Mouse (Mus musculus): Measurements from ENCODE around the gene Poln. TPM values are rescaled to one million over a fixed set of nuclear protein-coding genes. Genes with fewer than 3 reads are reported as not detected.

Gene Poln
- polyA plus RNA-seq, 1 experiment from 2014 or later = 0.89 TPM

DNA sequence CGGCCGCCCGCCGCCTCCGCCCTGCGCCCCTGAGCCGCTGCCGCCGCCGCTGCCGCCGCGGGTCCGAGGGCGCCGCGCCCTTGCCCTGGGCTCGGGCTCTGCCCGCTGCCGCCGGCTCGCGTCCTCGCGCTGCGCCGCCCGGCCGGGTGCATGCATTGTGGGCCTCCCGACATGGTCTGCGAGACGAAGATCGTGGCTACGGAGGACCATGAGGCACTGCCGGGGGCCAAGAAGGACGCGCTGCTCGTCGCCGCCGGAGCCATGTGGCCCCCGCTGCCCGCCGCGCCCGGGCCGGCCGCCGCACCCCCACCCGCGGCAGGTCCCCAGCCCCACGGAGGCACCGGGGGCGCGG is 172.6 kb downstream of the Poln start:
- peak overlapping the region; percentile 77 for H3K4me2 ChIP-seq (ENCODE audit: low read length)
- H3K4me1 ChIP-seq (ENCODE audit: control insufficient read depth, insufficient read depth, low read length) = peaks cover 23% of the 10 kb centered on the region
- 0% methylated on average over 32 of the region's 55 CpGs for WGBS
- no peaks in the 10 kb centered on the region for H3K9me3 ChIP-seq (replicated peaks; ENCODE audit: control insufficient read depth, low read length)
- ATAC-seq (no peak), DNase-seq (ENCODE audit: low spot score) (no peak)
- H3K27ac ChIP-seq (ENCODE audit: low read depth, low read length) = peak overlapping the region; percentile 97
- no peaks in the 10 kb centered on the region for H3K27me3 ChIP-seq (replicated peaks; ENCODE audit: control insufficient read depth, insufficient read depth, low read length)
- H3K36me3 ChIP-seq (ENCODE audit: control insufficient read depth, insufficient read depth, low read length) = peaks cover 18% of the 10 kb centered on the region
- H3K9ac ChIP-seq (ENCODE audit: low read length) = peak overlapping the region; percentile 84
- H3K4me3 ChIP-seq (ENCODE audit: low read depth, low read length) = peak overlapping the region; percentile 82

DNA sequence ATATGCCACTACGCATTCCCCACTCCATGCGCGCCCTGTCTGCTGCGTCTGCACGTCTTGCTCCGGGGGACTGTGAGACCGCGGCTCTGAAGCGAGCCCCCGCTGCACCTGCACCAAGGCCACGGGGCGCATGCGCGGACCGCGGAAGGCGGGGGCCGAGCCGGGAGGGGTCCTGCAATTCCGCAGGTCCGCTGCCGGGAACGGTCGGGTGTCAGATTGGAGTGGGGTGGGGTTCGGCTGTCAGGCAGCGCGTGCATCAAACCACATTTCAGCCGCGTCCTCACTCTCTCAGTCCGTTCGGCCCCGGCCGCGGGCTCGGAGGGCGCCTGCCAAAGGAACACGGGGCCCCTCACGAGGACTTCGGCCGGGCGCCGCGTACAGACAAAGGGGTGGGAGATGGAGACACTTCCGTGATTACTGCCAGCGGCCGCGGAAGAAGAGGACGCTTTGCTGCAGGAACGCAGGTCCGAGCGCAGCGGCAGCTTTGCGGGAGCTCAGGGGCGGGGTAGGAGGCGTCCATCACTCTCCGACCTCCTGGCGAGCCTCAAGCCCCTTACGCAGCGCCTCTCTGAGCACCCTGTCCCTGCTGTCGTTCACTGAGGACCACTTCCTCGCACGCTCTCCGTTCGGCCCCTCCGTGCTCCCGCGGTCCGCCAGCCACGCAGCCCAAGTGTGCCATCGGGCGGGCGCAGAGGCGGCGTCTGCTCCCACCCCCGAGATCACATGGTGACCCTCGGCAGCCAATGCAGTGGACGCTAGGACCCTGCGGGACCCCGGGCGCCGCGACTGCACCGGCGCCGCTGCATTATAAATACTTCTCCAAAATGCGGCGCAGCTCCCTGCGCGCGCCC is 173.2 kb downstream of the Poln start, which contains the start of gene Nat8l:
Gene Nat8l (plus strand): TSS at position 142 of the 851 bp plus-strand sequence.
- Histone ChIP-seq H3K9me3 (replicated peaks; ENCODE audit: control insufficient read depth, low read length) (no peaks in the 10 kb centered on the region), H3K4me3 (ENCODE audit: low read depth, low read length) (peak within 1 kb of the TSS; percentile 82), H3K9ac (ENCODE audit: low read length) (peak within 1 kb of the TSS; percentile 84), H3K27ac (ENCODE audit: low read depth, low read length) (peak within 1 kb of the TSS; percentile 97), H3K4me1 (ENCODE audit: control insufficient read depth, insufficient read depth, low read length) (peaks cover 23% of the 10 kb centered on the region), H3K36me3 (ENCODE audit: control insufficient read depth, insufficient read depth, low read length) (peaks cover 12% of the 10 kb centered on the region), H3K4me2 (ENCODE audit: low read length) (peak within 1 kb of the TSS; percentile 77), H3K27me3 (replicated peaks; ENCODE audit: control insufficient read depth, insufficient read depth, low read length) (no peaks in the 10 kb centered on the region)
- peak; percentile 85 for ATAC-seq
- DNase-seq (ENCODE audit: low spot score) = peak; percentile 94
- under 1% methylated on average over 82 of the region's 90 CpGs for WGBS

DNA sequence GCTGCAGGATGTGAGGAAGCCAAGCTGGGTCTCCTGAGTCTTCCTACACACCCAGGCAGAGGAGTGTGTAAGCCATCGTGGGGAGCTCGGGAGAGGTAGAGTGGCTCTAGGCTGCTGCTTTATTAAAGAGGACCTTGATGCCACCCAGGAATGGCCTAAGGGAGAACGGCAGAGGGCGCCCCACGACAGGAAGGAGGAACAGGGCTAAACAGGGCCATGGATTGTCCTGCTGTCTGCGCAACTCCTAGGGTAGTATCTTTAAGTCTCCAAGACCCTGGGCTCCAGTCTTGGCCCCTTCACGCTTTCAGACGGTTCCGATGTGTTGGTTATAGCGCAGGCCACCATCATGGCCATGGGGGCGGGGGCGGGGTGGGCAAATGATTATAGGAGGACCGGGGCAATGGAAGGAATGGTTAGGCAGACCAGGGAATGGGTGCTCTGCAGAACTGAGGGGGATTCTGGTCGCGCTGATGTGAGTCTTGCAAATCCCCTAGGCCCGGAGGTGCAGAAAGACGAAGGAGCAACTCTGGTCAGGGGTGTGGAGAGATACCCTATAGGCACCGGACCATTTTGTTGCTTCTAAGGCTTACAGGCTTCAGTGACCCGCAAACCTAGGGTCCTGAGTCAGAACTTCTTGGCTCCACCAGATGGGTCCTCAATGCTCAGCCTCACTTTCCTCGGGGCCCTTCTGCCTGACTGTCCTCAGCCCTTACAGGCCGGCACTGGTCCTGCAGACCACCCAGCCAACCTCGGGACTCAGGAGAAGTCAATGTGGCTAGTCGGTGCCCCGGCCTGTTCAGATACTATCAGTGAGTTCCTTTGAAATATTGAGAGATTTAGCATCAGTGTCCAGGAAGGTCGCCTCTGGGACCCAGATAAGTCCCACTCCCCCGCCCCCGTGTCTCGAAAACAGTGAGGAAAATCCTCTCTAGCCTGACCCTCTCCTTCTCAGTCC is 174.3 kb downstream of the Poln start:
- Histone ChIP-seq H3K36me3 (ENCODE audit: control insufficient read depth, insufficient read depth, low read length) (peaks cover under 1% of the 10 kb centered on the region; the same call in 1 of the 2 replicates), H3K27me3 (replicated peaks; ENCODE audit: control insufficient read depth, insufficient read depth, low read length) (no peaks in the 10 kb centered on the region), H3K9me3 (replicated peaks; ENCODE audit: control insufficient read depth, low read length) (no peaks in the 10 kb centered on the region), H3K9ac (ENCODE audit: low read length) (peak overlapping the region; percentile 84), H3K27ac (ENCODE audit: low read depth, low read length) (peak overlapping the region; percentile 97), H3K4me3 (ENCODE audit: low read depth, low read length) (peak overlapping the region; percentile 82), H3K4me1 (ENCODE audit: control insufficient read depth, insufficient read depth, low read length) (peaks cover 23% of the 10 kb centered on the region), H3K4me2 (ENCODE audit: low read length) (peak overlapping the region; percentile 77)
- ATAC-seq = peak; percentile 2; the same call in 1 of the 2 replicates
- 37% methylated on average over 28 of the region's 28 CpGs for WGBS
- DNase-seq (ENCODE audit: low spot score) = peak; percentile 59

DNA sequence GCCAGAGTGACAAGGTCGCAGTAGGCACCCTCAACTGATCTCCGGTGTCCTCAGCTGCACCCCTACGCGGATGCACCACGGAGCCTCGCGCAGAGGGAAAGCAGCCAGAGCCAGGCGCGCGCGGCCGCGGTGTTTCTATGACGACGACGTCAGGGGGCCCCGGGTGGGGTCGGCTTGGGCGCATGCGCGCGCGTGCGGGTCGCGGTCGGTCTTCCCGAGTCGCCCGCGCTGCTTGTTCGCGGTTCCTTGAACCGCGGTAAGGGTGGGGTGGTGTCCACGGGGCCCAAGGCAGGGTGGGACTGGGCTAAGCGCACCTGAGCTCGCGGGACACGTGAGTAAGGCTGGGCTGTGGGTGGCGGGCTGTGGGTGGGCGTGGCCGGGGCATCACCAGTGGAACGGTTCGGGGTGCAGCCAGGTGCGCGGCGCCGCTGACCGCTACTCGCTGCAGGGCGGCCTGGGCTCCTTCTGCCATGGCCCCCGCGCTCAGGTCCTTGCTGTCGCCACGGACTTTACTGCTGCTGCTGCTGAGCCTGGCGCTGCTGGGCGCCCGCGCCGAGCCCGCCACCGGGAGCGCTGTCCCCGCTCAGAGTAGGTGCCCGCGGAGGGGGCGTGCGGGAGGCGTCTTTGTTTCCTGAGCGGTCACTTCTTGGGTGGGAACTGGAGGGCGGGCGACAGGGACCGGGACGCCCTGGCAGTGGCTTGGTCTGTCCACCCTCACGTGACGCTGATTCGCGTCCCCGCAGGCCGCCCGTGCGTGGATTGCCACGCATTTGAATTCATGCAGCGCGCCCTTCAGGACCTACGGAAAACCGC is 185.7 kb downstream of the Poln start, which contains the start of gene Gm1673:
Gene Gm1673 (plus strand): TSS at position 125 of the 813 bp plus-strand sequence.
- under 1% methylated on average over 80 of the region's 88 CpGs for WGBS
- Histone ChIP-seq H3K4me3 (ENCODE audit: low read depth, low read length) (peak within 1 kb of the TSS; percentile 94), H3K9ac (ENCODE audit: low read length) (peak within 1 kb of the TSS; percentile 90), H3K27ac (ENCODE audit: low read depth, low read length) (peak within 1 kb of the TSS; percentile 87), H3K4me1 (ENCODE audit: control insufficient read depth, insufficient read depth, low read length) (peaks cover 9% of the 10 kb centered on the region), H3K9me3 (replicated peaks; ENCODE audit: control insufficient read depth, low read length) (no peaks in the 10 kb centered on the region), H3K36me3 (ENCODE audit: control insufficient read depth, insufficient read depth, low read length) (peaks cover 10% of the 10 kb centered on the region; the same call in 1 of the 2 replicates), H3K4me2 (ENCODE audit: low read length) (peak within 1 kb of the TSS; percentile 77), H3K27me3 (replicated peaks; ENCODE audit: control insufficient read depth, insufficient read depth, low read length) (no peaks in the 10 kb centered on the region)
- DNase-seq (ENCODE audit: low spot score) = peak; percentile 95
- ATAC-seq = peak; percentile 92

DNA sequence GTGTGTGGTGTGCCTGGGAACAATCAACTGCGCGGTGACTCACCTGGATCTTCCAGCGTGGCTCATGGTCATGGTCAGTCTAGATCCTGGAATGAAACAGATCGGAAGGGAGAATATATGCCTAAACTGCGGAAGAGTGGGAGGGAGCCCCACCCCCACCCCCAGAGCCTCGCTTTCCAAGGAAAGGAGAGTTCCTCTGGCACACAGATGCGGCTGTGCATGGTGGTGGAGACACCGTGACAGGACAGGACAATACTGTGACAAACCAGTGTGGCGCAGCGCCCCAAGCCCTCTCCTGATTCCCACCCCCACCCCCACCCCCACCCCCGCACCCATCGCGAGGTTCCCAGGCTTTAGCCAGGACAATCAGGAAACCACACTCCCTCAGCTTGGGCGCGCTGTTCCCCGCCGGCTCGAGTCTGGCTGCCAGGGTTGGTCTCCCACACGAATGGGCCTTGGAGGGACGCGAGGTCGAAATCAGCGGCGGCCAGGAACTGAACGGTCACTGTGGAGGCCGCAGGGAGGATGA is 186.5 kb downstream of the Poln start:
- WGBS = 4% methylated on average over 26 of the region's 26 CpGs
- Histone ChIP-seq H3K36me3 (ENCODE audit: control insufficient read depth, insufficient read depth, low read length) (peaks cover 10% of the 10 kb centered on the region; the same call in 1 of the 2 replicates), H3K4me1 (ENCODE audit: control insufficient read depth, insufficient read depth, low read length) (peaks cover 9% of the 10 kb centered on the region), H3K9ac (ENCODE audit: low read length) (peak overlapping the region; percentile 90), H3K27ac (ENCODE audit: low read depth, low read length) (peak overlapping the region; percentile 87), H3K9me3 (replicated peaks; ENCODE audit: control insufficient read depth, low read length) (no peaks in the 10 kb centered on the region), H3K4me3 (ENCODE audit: low read depth, low read length) (peak overlapping the region; percentile 94), H3K27me3 (replicated peaks; ENCODE audit: control insufficient read depth, insufficient read depth, low read length) (no peaks in the 10 kb centered on the region), H3K4me2 (ENCODE audit: low read length) (peak overlapping the region; percentile 77)
- ATAC-seq (peak; percentile 65), DNase-seq (ENCODE audit: low spot score) (no peak)

DNA sequence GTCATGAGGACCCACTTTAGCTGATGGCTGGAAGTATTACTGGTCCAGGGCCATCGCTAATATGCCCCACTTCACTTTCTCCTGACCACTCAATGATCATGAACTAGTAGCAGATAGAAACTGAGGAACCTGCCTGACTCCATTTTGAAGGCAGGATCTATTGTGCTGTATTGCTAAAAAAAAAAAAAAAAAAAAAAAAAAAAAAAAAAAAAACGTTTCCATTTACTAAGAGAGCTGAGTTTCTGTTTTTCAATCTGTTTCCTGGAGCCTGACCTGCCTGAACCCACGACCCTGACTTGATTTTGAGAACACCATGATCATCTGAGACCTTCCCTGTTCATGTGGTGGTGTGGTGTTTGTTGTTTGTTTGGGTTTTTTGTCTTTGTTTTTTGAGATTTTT is 193.0 kb downstream of the Poln start:
- Histone ChIP-seq H3K9ac (ENCODE audit: low read length) (no peak overlapping the region), H3K27ac (ENCODE audit: low read depth, low read length) (no peak overlapping the region), H3K36me3 (ENCODE audit: control insufficient read depth, insufficient read depth, low read length) (no peaks in the 10 kb centered on the region), H3K4me3 (ENCODE audit: low read depth, low read length) (no peak overlapping the region), H3K4me2 (ENCODE audit: low read length) (no peak overlapping the region), H3K9me3 (replicated peaks; ENCODE audit: control insufficient read depth, low read length) (no peaks in the 10 kb centered on the region), H3K4me1 (ENCODE audit: control insufficient read depth, insufficient read depth, low read length) (no peaks in the 10 kb centered on the region), H3K27me3 (replicated peaks; ENCODE audit: control insufficient read depth, insufficient read depth, low read length) (no peaks in the 10 kb centered on the region)
- WGBS = 38% methylated on average over 3 of the region's 3 CpGs
- no peak for ATAC-seq
- no peak for DNase-seq (ENCODE audit: low spot score)

DNA sequence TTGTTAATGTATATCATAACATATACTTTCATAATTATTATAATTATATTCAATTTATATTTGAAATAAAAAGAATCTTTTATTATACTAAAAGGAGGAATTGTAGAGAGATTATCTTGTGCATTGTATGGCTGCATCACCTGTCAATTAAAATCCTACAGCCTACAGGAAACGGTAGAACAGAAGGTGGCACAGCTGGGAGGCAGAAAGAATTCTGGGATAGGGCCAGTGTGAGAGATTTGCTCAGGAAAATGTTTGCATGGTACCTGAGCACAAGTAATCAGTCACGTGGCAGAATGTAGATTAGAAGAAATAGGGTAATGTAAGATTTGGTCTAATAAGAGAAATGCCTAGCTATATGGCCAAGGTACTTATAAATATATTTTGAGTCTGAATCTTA is 194.5 kb downstream of the Poln start:
- Histone ChIP-seq H3K9me3 (replicated peaks; ENCODE audit: control insufficient read depth, low read length) (no peaks in the 10 kb centered on the region), H3K4me2 (ENCODE audit: low read length) (no peak overlapping the region), H3K4me3 (ENCODE audit: low read depth, low read length) (no peak overlapping the region), H3K9ac (ENCODE audit: low read length) (no peak overlapping the region), H3K27ac (ENCODE audit: low read depth, low read length) (no peak overlapping the region), H3K36me3 (ENCODE audit: control insufficient read depth, insufficient read depth, low read length) (no peaks in the 10 kb centered on the region), H3K4me1 (ENCODE audit: control insufficient read depth, insufficient read depth, low read length) (no peaks in the 10 kb centered on the region), H3K27me3 (replicated peaks; ENCODE audit: control insufficient read depth, insufficient read depth, low read length) (no peaks in the 10 kb centered on the region)
- DNase-seq (ENCODE audit: low spot score) (peak; percentile 21), ATAC-seq (no peak)
- 57% methylated on average over 2 of the region's 2 CpGs for WGBS

DNA sequence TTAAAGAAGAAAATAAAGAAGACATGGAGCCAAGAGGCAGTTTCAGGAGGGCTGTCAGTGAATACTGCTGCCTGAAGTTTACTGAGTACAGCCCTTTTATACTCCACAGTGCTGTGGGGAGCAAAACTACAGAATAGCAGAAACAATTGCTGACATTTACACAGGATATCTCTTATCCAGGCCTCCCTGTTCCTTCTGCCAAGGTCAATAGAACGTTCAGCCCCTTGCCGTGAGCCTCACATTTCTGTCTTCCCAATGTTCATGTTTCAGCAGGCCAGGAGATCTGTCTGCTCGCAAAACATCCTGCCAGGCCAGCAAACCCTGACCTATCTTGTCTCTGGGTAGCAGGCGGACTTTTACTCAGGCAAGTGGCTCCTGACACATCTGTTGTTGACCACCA is 209.9 kb downstream of the Poln start:
- Histone ChIP-seq H3K27ac (ENCODE audit: low read depth, low read length) (no peak overlapping the region), H3K4me2 (ENCODE audit: low read length) (no peak overlapping the region), H3K4me3 (ENCODE audit: low read depth, low read length) (no peak overlapping the region), H3K36me3 (ENCODE audit: control insufficient read depth, insufficient read depth, low read length) (no peaks in the 10 kb centered on the region), H3K9ac (ENCODE audit: low read length) (no peak overlapping the region), H3K27me3 (replicated peaks; ENCODE audit: control insufficient read depth, insufficient read depth, low read length) (no peaks in the 10 kb centered on the region), H3K9me3 (replicated peaks; ENCODE audit: control insufficient read depth, low read length) (peaks cover 4% of the 10 kb centered on the region; the same call in 1 of the 2 replicates), H3K4me1 (ENCODE audit: control insufficient read depth, insufficient read depth, low read length) (no peaks in the 10 kb centered on the region)
- ATAC-seq = no peak
- 86% methylated on average over 4 of the region's 4 CpGs for WGBS
- DNase-seq (ENCODE audit: low spot score) = no peak
